Mouse (Mus musculus): ENCODE results near the gene Dlk2.

DNA sequence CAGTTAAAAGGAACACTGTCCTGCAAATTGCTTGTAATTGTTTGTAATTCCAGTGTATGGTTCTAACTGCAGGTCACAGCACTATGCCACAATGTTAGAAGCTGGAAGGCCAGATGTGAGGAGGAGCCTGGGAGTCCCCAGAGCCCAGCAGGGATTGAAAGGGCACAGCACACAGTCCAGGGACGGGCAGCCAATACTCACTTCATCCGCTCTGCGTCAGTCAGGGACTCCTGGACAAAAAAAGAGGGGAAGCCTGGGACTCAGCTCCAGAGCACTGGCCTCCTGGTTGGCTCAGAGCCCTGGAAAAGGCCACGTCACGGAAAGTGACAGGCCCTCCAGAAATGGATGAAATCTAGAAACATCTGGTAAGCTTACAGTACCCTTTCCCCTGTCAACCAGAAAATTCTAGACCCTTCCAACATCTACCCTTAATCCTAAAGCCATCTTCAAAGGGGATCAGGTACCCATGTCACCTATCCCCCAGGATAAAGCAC is 35.0 kb upstream of the Dlk2 start:
- TF ChIP-seq POLR2A (IDR thresholded peaks at IDR 0.05; ENCODE audit: insufficient read depth, low read depth, low read length) (no peak), CTCF (IDR thresholded peaks at IDR 0.05; ENCODE audit: insufficient read depth, low read depth, low read length) (no peak)
